Mouse (Mus musculus) forebrain, embryonic 16.5 days (tissue): ENCODE data around the gene Gm28308. TPM values are rescaled to one million over a fixed set of nuclear protein-coding genes. Genes with fewer than 3 reads are reported as not detected.

Source experiments
- ATAC-seq: fragments of 200-750 bp; cut with Nextera tagmentation; 2 replicates; pipeline ENCODE4 v1.8.0; 2017; ENCODE audit warnings: mild to moderate bottlenecking, moderate library complexity
- H3K27ac ChIP-seq: fragments of 300-500 bp; sonication (generic); 2 replicates; pipeline ENCODE4 v1.5.1; 2014; ENCODE audit warnings: low read length, control low read depth
- H3K27me3 ChIP-seq: fragments of 300-500 bp; sonication (generic); replicated peaks from 2 replicates; pipeline ENCODE4 v1.6.1; 2014; ENCODE audit warnings: low read length; ENCODE audit not compliant: control insufficient read depth, insufficient read depth
- H3K36me3 ChIP-seq: fragments of 300-500 bp; sonication (generic); 2 replicates; pipeline ENCODE4 v1.6.1; 2014; ENCODE audit not compliant: control insufficient read depth, insufficient read depth
- H3K4me1 ChIP-seq: fragments of 300-500 bp; sonication (generic); replicated peaks from 2 replicates; pipeline ENCODE4 v1.6.1; 2014; ENCODE audit warnings: low read length; ENCODE audit not compliant: control insufficient read depth, insufficient read depth
- H3K4me2 ChIP-seq: fragments of 300-500 bp; sonication (generic); 2 replicates; pipeline ENCODE4 v1.6.1; 2014; ENCODE audit warnings: mild to moderate bottlenecking, low read length, control low read depth
- H3K4me3 ChIP-seq: fragments of 300-500 bp; sonication (generic); replicated peaks from 2 replicates; pipeline ENCODE4 v1.5.1; 2014; ENCODE audit warnings: mild to moderate bottlenecking, low read length, control low read depth
- H3K9ac ChIP-seq: fragments of 300-500 bp; sonication (generic); replicated peaks from 2 replicates; pipeline ENCODE4 v1.6.1; 2014; ENCODE audit warnings: low read depth, low read length, control low read depth
- H3K9me3 ChIP-seq: fragments of 300-500 bp; sonication (generic); 2 replicates; pipeline ENCODE4 v1.6.1; 2016; ENCODE audit warnings: low read length; ENCODE audit not compliant: control insufficient read depth
- WGBS: fragments of 180-500 bp; shearing (Covaris S2); extraction: QIAGEN DNeasy Blood & Tissue Kit; methylation state at CpG from one replicate; pipeline ENCODE4 v1.1.7; 2014; 5-methylcytosine and 5-hydroxymethylcytosine counted together
- polyA plus RNA-seq: library from polyadenylated mRNA; unstranded; fragments of >200 nt; fragmentation: Nextera tagmentation; extraction: Ambion mirVana; gene quantifications from 2 replicates; pipeline ENCODE4 v1.2.1, GENCODE M21; 2015

Gm28308 gene
- polyA plus RNA-seq, 1 experiment from 2014 or later: not detected

- WGBS: 1% methylated on average over 40 of the region's 42 CpGs
- Histone ChIP-seq H3K9ac (no peak overlapping the region), H3K27me3 (peaks cover 89% of the 10 kb centered on the region), H3K4me2 (no peak overlapping the region), H3K9me3 (no peaks in the 10 kb centered on the region), H3K4me3 (no peak overlapping the region), H3K4me1 (0 out of 2 replicates have a peak, but pooled peaks cover 3% of the 10 kb centered on the region), H3K27ac (no peak overlapping the region), H3K36me3 (no peaks in the 10 kb centered on the region)
- no peak; the same call in 1 of the 2 replicates for ATAC-seq
Measured at GRCm38 (mm10) chr6:52168191-52169055, 44.7 kb downstream of the Gm28308 start.

GRCm38 (mm10) chr6:52167736-52168161 lies 45.4 kb downstream of the Gm28308 start:
- 1% methylated on average over 14 of the region's 14 CpGs for WGBS
- Histone ChIP-seq H3K9ac (no peak overlapping the region), H3K9me3 (no peaks in the 10 kb centered on the region), H3K27ac (no peak overlapping the region), H3K27me3 (peaks cover 89% of the 10 kb centered on the region), H3K4me2 (no peak overlapping the region), H3K4me3 (no peak overlapping the region), H3K4me1 (0 out of 2 replicates have a peak, but pooled peaks cover 3% of the 10 kb centered on the region), H3K36me3 (no peaks in the 10 kb centered on the region)
- no peak for ATAC-seq

GRCm38 (mm10) chr6:52167176-52167575 lies 46.0 kb downstream of the Gm28308 start:
- WGBS: 9% methylated on average over 1 of the region's 1 CpGs
- Histone ChIP-seq H3K9me3 (no peaks in the 10 kb centered on the region), H3K36me3 (no peaks in the 10 kb centered on the region), H3K4me1 (no peaks in the 10 kb centered on the region), H3K27ac (no peak overlapping the region), H3K27me3 (peaks cover 86% of the 10 kb centered on the region), H3K4me3 (no peak overlapping the region), H3K9ac (no peak overlapping the region), H3K4me2 (no peak overlapping the region)
- no peak for ATAC-seq

GRCm38 (mm10) chr6:52166431-52167077 lies 46.6 kb downstream of the Gm28308 start:
- Histone ChIP-seq H3K9me3 (no peaks in the 10 kb centered on the region), H3K9ac (no peak overlapping the region), H3K36me3 (no peaks in the 10 kb centered on the region), H3K27me3 (peaks cover 86% of the 10 kb centered on the region), H3K27ac (no peak overlapping the region), H3K4me2 (no peak overlapping the region), H3K4me3 (no peak overlapping the region), H3K4me1 (no peaks in the 10 kb centered on the region)
- 2% methylated on average over 4 of the region's 4 CpGs for WGBS
- ATAC-seq: no peak

- no peak for ATAC-seq
- H3K9ac ChIP-seq: no peak overlapping the region
- H3K4me3 ChIP-seq: no peak overlapping the region
- H3K27me3 ChIP-seq: peaks cover 84% of the 10 kb centered on the region
- H3K4me2 ChIP-seq: no peak overlapping the region
- H3K36me3 ChIP-seq: no peaks in the 10 kb centered on the region
- under 1% methylated on average over 28 of the region's 28 CpGs for WGBS
- H3K4me1 ChIP-seq: no peaks in the 10 kb centered on the region
- H3K27ac ChIP-seq: no peak overlapping the region
- no peaks in the 10 kb centered on the region for H3K9me3 ChIP-seq
Measured at GRCm38 (mm10) chr6:52165441-52166370, 47.4 kb downstream of the Gm28308 start.

GRCm38 (mm10) chr6:52164626-52165440 lies 48.3 kb downstream of the Gm28308 start, which contains the start of gene Hoxa2:
Hoxa2 (minus strand) TSS chr6:52164831.
- H3K4me1 ChIP-seq: no peaks in the 10 kb centered on the region
- H3K36me3 ChIP-seq: no peaks in the 10 kb centered on the region
- H3K4me3 ChIP-seq: no peak within 1 kb of the TSS
- peaks cover 84% of the 10 kb centered on the region for H3K27me3 ChIP-seq
- no peak within 1 kb of the TSS for H3K4me2 ChIP-seq
- no peaks in the 10 kb centered on the region for H3K9me3 ChIP-seq
- H3K9ac ChIP-seq: no peak within 1 kb of the TSS
- WGBS: under 1% methylated on average over 25 of the region's 25 CpGs
- H3K27ac ChIP-seq: no peak within 1 kb of the TSS
- ATAC-seq: no peak

GRCm38 (mm10) chr6:52164051-52164625 lies 49.0 kb downstream of the Gm28308 start:
- Histone ChIP-seq H3K27me3 (peaks cover 85% of the 10 kb centered on the region), H3K9ac (no peak overlapping the region)

GRCm38 (mm10) chr6:52163366-52164031 lies 49.6 kb downstream of the Gm28308 start:
- Histone ChIP-seq H3K4me1 (peaks cover 4% of the 10 kb centered on the region), H3K9me3 (no peaks in the 10 kb centered on the region), H3K4me3 (no peak overlapping the region), H3K36me3 (no peaks in the 10 kb centered on the region), H3K9ac (no peak overlapping the region), H3K27ac (no peak overlapping the region), H3K27me3 (peaks cover 86% of the 10 kb centered on the region), H3K4me2 (no peak overlapping the region)
- WGBS: under 1% methylated on average over 17 of the region's 17 CpGs
- ATAC-seq: no peak

More at GRCm38 (mm10) chr6:52164051-52164625, 49.0 kb downstream of the Gm28308 start:
- no peak for ATAC-seq
- WGBS: under 1% methylated on average over 39 of the region's 39 CpGs
- Histone ChIP-seq H3K9me3 (no peaks in the 10 kb centered on the region), H3K4me1 (no peaks in the 10 kb centered on the region), H3K27ac (no peak overlapping the region), H3K4me2 (no peak overlapping the region), H3K4me3 (no peak overlapping the region), H3K36me3 (no peaks in the 10 kb centered on the region)
